Mouse (Mus musculus) adrenal gland, postnatal 25 days (tissue): Measurements from ENCODE around the gene Rad51c. TPM values are rescaled to one million over a fixed set of nuclear protein-coding genes. Genes with fewer than 3 reads are reported as not detected.
"Not testable (repeated sequence)": the region's sequence is repeated elsewhere in the genome, so short reads cannot be mapped to it uniquely, and the experiment has no call there.

ENCODE experiments used
- DNase-seq: peaks from one replicate; pipeline ENCODE4 v3.0.0; 2021; ENCODE audit warnings: mixed read lengths
- long read RNA-seq: library from polyadenylated mRNA; stranded (forward); transcript quantifications from one replicate; pipeline ENCODE4 v2.0.0, GENCODE M21; 2021
- total RNA-seq: library from RNA; stranded (reverse); gene quantifications from 2 replicates; pipeline ENCODE4 v1.2.3, GENCODE M21; 2021

The Rad51c gene
- 2.0 and 3.2 TPM in 2 replicates for total RNA-seq
- long read RNA-seq, partial matches to known transcripts: 0 of 2 reads
- long read RNA-seq, other reads (novel, unspliced or antisense): 1 of 2 reads

DNA sequence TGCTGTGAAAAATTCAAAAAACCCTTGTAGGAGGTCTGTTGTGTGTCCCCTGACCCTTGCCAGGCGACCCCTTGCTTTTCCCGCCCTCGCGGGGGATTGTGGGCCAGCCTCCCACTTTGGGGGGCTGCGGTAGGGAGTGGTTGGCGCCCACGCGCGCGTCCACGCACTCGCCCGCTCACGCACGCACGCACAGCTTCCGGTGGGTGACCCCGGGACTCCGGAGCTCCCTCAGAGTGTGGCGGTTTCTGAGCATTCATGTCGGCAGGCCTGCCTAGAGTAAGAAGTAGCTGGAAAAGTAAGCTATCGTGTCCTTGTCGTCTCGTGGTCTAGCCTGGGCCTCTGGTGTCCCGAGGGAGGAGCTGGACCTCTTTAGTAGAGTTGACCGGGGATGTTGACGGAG, at the start of gene Rad51c, which contains the start of gene Tex14:
Gene Rad51c, minus strand, starts transcription at position 79 of the 400 bp plus-strand sequence.
Gene Tex14, plus strand, starts transcription at position 190 of the 400 bp plus-strand sequence.
- peak; percentile 6 for DNase-seq

DNA sequence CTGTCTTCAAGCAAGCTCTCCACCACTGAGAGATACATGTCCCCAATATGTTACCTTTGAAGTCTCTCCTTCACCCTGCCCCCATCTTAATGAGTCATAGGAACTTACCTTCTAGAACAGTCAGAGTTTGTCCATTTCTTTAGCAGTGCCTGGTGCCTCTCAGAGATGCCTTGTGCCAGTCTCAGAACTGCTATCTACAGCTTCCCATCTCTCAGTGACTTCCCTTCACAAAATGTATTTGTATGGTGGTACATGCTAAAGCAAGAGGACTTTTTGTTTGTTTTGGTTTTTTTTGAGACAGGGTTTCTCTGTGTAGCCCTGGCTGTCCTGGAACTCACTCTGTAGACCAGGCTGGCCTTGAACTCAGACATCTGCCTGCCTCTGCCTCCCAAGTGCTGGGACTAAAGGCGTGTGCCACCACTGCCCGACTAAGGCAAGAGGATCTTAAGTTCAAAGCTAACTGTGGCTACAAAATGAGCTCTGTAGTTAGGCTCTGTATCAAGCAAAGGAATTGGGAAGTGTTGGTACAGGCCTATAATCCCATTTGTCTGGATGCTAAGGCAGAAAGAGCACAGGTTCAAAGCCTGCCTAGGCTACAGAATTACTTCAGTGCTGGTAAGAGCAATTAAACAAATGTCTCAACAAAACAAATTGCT, 49.4 kb upstream of the Rad51c start:
- DNase-seq: no peak

DNA sequence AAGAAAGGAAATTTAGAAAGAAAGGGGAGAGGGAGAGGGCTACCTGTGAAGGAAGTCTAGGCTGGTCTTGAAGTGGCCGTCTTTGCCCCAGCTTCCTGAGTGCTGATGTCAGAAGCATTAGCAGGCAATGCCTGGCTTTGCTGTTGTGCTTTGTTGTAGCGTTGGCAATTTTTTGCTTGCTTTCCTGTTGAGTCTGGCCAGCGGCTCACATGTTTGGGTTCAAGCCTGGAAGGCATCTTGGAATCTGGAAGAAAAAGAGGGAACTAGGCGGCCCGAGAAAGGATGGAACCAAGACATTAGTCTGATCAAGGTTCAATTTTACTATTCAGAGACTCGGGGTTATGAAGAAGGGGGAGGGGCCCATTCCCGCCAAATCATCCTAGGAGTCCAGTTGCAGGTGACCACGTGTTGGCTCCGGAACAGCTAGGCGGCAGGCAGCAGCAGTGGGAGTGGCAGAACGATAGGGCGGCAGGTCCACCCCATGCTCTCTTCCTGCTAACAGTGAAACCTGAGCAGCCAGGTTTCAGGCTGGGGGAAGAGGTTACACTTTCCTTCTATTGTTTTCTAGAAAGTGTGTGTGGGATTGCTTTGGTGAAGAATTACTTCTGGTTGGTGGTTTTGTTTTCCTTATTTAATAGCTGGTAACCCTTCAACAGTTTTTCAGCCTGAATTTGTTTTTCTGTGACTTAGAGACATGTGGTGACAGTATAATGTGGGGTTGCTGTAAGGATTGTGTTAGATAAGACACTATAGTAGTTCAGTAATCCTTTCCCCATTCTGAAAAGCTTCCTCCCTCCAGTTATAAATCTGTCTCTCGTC, 48.7 kb upstream of the Rad51c start:
- no peak for DNase-seq

DNA sequence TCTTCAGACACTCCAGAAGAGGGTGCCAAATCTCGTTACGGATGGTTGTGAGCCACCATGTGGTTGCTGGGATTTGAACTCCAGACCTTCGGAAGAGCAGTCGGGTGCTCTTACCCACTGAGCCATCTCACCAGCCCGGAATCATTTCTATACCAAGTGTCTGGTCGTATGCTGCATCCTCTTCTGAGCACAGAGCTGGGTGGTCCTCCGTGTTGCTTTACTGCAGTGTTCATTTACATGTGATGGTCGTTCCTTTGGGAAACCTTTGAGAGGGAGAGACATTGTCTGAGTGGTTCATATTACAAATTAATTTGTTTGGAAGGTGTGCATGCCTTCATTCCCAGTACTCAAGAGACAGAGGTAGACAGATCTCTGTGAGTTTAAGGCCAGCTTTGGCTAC, 48.0 kb upstream of the Rad51c start:
- DNase-seq: not testable (repeated sequence)

DNA sequence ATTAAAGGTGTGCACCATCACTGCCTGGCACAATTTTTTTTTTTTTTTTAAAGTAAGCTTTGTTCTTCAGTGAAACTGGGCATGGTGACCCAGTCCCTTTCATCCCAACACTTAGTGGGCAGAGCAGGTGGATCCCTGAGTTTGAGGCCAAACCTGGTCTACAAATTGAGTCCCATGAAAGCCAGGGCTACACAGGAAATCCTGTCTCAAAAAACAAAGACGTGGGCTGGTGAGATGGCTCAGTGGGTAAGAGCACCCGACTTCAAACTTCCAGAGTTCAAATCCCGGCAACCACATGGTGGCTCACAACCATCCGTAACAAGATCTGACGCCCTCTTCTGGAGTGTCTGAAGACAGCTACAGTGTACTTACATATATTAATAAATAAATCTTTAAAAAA, 45.1 kb upstream of the Rad51c start:
- DNase-seq: not testable (repeated sequence)

DNA sequence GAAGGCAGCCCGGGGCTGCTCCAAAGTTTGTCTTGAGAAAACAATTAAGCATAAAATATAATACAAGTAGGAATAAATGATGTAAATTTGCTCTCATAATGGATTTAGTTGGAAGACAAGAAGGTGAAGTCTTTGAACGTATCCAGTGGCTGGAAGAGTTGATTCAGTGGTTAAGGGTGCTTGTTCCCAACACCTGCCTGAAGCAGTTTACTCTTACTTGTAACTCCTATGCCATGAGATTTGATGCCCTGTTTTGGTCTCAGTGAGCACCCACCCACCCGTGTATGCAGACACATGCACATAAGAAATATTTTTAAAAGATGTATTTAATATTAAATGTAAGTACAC, 44.4 kb upstream of the Rad51c start:
- DNase-seq: no peak

DNA sequence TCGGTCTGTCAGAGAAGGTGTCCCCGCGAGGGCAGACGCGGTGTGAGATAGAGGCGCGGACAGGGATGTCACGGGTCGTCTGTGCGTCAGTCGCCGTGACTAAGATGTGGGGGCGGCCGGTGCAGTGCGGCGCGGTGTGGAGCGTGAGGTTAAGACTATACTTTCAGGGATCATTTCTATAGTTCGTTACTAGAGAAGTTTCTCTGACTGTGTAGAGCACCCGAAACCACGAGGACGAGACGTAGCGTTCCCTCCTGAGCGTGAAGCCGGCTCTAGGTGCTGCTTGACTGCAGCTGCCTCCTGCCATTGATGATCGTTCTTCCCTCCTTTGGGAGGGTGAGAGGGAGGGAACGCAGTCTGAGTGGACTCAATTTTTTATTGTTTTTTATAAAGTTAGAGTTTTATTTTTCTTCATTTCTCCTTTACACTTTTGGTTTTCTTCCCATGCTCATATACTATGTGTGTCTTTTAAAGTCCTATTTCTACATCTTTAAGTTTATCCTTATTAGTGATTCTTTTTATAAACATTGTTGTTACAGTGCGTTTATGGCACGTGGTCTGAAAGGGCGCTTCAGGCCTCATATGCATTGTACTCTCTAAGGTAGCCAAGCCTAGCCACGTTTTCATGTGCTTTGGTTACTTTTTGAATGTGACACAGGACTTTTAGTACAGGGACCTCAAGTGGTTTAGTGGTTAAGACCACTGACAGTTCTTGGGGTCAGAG, 43.9 kb upstream of the Rad51c start:
- DNase-seq: not testable (repeated sequence)

DNA sequence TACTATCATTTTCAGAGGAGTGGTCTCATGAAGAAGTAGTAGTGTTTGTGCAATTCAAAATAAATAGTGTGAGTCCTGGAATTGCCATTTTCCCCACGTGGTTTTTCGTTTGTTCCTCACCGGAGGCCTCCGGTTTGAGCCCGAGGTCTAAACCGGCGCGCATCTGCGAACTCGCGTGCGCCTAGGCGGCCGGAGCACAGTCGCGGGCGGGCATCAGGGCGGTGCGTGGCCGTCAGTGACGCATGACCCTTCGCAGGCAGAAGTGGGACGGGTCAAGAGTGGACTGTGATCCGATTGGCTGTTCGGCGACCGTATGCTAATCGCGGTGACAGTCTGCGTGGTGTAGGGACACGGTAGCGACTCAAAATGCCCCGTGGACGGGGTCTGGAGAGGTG, 43.3 kb upstream of the Rad51c start:
- peak; percentile 89 for DNase-seq

DNA sequence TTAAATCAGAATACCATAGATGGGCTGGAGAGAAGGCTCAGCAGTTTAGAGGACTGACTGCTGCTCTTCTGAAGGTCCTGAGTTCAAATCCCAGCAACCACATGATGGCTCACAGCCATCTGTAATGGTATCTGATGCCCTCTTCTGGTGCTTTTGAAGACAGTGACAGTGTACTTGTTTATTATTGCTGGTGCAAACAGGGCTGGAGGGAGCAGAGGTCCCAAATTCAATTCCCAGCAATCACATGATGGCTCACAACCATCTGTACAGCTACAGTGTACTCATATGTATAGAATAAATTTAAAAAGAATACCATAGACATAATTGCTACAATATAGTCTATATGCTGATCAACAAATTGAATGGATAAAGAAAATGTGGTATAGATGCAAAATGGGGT, 42.7 kb upstream of the Rad51c start:
- no peak for DNase-seq

DNA sequence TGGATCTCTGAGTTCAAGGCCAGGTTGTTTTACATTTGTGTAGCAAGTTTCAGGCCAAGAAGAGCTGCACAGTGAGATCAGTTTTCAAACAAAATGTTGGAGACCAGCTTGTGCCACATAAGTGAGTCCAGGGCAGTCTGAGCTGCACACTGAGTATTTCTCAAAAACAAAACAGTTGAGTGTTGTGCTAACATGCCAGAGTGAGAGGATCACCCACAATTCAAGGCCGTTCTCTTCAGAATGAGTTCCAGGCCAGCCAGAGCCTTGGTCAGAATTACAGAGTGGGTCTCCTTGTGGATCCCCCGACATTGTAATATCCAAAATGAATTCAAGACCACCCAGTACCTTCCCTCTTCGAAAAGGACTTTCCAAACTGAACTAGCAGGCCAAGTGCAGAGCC, 41.4 kb upstream of the Rad51c start:
- no peak for DNase-seq

DNA sequence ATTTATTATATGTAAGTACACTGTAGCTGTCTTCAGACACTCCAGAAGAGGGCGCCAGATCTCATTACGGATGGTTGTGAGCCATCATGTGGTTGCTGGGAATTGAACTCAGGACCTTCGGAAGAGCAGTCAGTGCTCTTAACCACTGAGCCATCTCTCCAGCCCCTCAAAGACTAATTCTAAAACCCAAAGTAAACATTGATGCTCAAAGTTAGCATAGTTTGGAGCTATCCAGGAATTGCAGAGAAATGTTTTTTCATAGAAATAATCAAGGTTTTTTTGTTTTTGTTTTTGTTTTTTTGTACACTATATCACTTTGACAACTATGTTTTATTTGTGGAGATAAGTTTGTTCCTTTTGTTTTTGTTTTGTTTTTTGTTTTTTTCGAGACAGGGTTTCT, 40.8 kb upstream of the Rad51c start:
- not testable (repeated sequence) for DNase-seq

DNA sequence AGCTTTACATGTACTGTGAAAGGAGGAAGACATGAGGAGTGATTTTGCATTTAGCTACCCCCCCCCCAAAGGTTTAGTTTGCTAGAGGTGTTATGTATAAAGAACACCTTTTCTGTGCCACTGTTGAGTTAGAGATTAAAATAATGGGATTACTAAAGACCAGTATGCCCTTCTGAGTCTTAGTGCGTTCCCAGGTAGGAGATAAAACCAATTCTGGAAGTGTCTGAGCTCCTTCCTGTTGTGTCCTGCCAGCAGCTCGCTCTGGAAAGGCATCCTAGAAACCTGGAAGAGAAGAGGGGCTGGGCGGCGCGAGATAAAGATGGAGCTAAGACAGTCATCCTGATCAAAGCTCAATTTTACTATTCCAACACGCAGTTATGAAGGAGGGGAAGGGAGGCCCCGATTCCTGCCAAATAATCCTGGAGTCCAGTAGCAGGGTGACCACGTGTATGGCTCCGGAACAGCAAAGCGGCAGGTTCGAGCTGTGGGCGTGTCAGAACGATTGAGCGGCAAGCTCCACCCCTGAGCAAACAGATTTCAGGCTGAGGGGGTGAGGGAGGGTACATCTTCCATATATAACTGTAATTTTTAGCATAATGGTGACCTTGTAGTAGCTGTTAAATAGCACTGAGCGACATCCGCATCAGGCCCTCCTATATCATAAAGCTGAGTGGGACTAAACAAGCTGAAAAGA, 40.1 kb upstream of the Rad51c start:
- no peak for DNase-seq

DNA sequence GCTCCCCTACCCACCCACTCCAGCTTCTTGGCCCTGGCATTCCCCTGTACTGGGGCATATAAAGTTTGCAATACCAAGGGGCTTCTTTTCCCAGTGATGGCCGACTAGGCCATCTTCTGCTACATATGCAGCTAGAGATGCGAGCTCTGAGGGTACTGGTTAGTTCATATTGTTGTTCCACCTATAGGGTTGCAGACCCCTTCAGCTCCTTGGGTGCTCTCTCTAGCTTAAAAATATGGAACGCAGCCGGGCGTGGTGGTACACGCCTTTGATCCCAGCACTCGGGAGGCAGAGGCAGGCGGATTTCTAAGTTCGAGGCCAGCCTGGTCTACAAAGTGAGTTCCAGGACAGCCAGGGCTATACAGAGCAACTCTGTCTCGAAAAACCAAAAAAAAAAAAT, 39.3 kb upstream of the Rad51c start:
- DNase-seq: not testable (repeated sequence)

DNA sequence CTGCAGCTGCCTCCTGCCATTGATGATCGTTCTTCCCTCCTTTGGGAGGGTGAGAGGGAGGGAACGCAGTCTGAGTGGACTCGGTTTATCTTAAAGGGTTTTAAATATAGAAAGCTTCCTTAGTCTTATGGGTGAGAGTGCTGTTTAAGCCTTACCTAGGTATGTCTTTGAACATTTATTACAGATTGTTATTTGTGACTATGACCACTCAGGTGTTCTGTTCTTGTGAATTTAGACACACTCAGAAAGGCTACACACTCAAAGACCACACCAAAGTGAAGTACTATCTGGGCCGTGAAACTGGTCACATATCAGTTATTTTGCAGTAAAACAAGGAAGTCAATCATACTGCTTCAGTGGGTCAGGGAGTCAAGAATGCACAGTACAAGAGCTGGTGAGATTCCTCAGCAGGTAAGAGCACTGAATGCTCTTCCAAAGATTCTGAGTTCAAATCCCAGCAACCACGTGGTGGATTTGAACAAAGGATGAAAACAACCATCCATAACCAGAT, 38.7 kb upstream of the Rad51c start:
- no peak for DNase-seq

DNA sequence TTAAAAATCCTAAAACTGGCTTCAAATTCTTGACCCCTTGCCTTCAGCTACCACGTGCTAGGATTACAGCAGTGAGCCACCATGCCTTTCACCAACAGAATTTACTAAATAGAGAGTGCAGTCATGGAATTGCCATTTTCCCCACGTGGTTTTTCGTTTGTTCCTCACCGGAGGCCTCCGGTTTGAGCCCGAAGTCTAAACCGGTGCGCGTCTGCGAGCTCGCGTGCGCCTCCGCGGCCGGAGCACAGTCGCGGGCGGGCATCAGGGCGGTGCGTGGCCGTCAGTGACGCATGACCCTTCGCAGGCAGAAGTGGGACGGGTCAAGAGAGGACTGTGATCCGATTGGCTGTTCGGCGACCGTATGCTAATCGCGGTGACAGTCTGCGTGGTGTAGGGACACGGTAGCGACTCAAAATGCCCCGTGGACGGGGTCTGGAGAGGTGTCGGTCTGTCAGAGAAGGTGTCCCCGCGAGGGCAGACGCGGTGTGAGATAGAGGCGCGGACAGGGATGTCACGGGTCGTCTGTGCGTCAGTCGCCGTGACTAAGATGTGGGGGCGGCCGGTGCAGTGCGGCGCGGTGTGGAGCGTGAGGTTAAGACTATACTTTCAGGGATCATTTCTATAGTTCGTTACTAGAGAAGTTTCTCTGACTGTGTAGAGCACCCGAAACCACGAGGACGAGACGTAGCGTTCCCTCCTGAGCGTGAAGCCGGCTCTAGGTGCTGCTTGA, 38.1 kb upstream of the Rad51c start:
- DNase-seq: peak; percentile 72

DNA sequence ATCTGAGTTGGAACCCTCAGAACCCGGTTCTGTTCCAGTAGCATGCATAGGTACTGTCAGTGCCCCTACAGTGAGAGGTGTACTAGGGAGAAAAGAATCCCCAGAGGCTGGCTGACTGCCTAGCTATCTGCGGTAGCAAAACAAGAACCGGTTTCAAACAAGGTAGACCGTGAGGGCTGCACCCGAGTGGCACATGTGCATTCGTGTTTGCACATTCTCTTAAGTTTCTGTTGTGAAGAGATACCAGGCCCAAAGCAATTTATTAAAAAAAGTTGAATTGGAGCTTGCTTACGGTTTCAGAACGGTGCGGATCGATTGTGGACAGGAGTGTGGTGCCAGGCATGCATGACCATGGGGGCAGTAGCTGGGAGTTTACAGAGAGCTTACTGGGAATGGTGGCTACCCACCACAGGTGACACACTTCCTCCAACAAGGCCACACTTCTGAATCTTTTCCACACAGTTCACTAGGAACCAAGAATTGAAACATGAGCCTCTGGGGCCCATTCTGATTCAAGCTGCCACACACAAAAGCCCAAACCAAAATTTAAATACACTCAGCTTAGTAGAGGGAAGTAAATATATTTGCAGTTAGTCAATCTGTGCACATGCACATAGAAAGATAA, 35.2 kb upstream of the Rad51c start:
- no peak for DNase-seq

DNA sequence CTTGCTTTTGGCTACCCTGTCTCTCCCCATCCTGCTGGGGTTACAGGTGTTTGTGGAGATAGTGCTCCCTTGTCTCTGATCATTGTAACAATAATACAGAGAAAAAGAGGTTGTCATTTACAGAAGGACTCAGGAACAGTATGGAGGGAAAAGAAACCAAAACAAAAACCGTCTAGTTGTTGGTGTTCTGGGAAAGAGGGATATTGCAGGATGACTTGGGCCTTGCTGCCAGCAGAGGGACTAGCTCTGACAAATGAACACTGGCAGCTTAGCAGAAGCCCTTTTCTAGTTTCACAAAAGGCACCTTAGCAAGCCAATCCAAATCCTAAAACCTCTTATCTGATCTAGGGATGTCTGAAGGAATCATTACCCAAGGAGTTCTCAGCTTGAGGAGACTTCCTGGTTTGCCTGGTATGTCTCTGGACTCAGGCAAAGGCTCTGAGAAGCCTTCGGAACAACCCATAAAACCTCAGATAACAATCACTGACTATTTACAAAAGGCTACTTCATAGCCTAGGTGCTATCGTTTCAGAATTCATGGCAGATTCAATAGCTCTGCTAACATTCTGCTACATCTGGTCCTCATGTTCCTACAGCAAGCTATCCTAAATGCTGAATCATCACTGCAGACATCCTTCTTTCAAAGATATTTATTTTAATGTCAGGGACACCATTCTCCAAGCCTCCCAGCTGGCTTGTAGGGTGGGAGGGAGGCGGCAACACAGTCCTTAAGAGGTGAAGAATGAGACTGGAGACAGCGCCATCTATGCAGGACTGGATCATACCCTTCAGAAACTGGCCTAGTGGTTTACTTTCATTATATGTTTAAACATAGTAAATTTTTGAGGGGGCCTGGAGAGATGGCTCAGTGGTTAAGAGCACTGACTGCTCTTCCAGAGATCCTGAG, 31.8 kb upstream of the Rad51c start:
- DNase-seq: no peak

DNA sequence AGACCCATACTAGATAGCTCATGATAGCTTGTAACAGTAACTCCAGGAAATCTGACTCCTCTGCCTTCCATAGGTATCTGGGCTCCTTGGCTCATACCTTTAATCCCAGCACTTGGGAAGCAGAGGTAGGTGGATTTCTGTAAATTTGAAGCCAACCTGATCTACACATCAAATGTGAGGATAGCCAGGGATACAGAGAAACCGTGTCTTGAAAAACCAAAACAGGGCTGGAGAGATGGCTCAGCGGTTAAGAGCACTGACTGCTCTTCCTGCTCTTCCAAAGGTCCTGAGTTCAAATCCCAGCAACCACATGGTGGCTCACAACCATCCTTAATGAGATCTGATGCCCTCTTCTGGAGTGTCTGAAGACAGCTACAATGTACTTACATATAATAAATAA, 30.4 kb upstream of the Rad51c start:
- not testable (repeated sequence) for DNase-seq

DNA sequence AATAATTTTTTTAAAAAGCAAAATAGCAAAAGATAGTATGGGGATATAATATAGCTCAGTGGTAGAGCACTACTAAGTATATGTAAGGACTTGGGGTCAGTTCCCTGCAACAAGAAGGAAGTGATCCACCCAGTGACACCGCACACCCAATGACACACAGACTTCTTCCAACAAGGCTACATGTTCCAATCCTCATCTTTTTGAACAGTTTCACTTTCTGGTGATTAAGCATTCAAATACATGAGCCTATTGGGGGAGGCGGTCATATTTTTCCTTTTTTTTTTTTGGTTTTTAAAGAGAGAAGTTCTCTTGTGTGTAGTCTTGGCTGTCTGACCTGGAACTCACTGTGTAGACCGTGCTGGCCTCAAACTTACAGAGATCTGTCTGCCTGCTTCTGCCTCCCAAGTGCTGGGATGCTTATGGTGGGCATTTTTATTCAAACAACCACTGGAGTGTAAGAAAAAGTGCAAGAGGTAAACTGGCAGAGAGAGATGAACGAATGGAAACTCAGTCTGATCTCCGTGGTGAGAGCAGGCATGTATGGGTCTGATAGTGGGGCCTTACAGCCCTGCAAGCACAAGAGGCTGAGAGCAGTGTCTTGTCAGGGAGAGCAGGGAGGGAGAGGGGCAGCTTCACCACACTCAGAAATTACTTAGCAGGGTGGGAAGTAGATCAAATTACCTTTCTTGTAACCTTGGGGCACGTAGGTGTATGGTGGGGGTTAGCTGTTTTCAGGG, 28.3 kb upstream of the Rad51c start:
- DNase-seq: no peak
